Mouse (Mus musculus) liver, embryonic 11.5 days (tissue): Measurements from ENCODE around the gene Cox4i2. TPM values are rescaled to one million over a fixed set of nuclear protein-coding genes. Genes with fewer than 3 reads are reported as not detected.

ENCODE experiments used
- ATAC-seq: fragments of 200-750 bp; cut with Nextera tagmentation; replicated peaks from 2 replicates; pipeline ENCODE4 v1.8.0; 2017; ENCODE audit warnings: moderate number of reproducible peaks, mild to moderate bottlenecking, moderate TSS enrichment, moderate library complexity; ENCODE audit not compliant: low FRiP score
- DNase-seq: peaks from one replicate; pipeline ENCODE4 v3.0.0-alpha.2; 2017; ENCODE audit warnings: low spot score
- H3K27ac ChIP-seq: fragments of 300-500 bp; sonication (generic); 2 replicates; pipeline ENCODE4 v1.5.1; 2014; ENCODE audit warnings: mild to moderate bottlenecking, low read depth, low read length, control low read depth
- H3K27me3 ChIP-seq: fragments of 300-500 bp; sonication (generic); replicated peaks from 2 replicates; pipeline ENCODE4 v1.6.1; 2014; ENCODE audit warnings: low read length, mixed read lengths; ENCODE audit not compliant: control insufficient read depth, insufficient read depth
- H3K36me3 ChIP-seq: fragments of 300-500 bp; sonication (generic); 2 replicates; pipeline ENCODE4 v1.6.1; 2014; ENCODE audit warnings: mild to moderate bottlenecking, low read length, moderate library complexity, mixed read lengths; ENCODE audit not compliant: control insufficient read depth, insufficient read depth
- H3K4me1 ChIP-seq: fragments of 300-500 bp; sonication (generic); replicated peaks from 2 replicates; pipeline ENCODE4 v1.6.1; 2014; ENCODE audit warnings: low read length, mixed read lengths; ENCODE audit not compliant: control insufficient read depth, insufficient read depth
- H3K4me2 ChIP-seq: fragments of 300-500 bp; sonication (generic); 2 replicates; pipeline ENCODE4 v1.6.1; 2014; ENCODE audit warnings: mild to moderate bottlenecking, control low read depth, moderate library complexity
- H3K4me3 ChIP-seq: fragments of 300-500 bp; sonication (generic); 2 replicates; pipeline ENCODE4 v1.5.1; 2014; ENCODE audit warnings: low read depth, low read length, control low read depth
- H3K9ac ChIP-seq: fragments of 300-500 bp; sonication (generic); 2 replicates; pipeline ENCODE4 v1.6.1; 2014; ENCODE audit warnings: low read depth, low read length, control low read depth
- H3K9me3 ChIP-seq: fragments of 300-500 bp; sonication (generic); 2 replicates; pipeline ENCODE4 v1.6.1; 2016; ENCODE audit warnings: low read length, inconsistent platforms, mixed read lengths; ENCODE audit not compliant: control insufficient read depth
- WGBS: fragments of 180-500 bp; shearing (Covaris S2); extraction: QIAGEN DNeasy Blood & Tissue Kit; methylation state at CpG from one replicate; pipeline ENCODE4 v1.1.7; 2014; 5-methylcytosine and 5-hydroxymethylcytosine counted together
- polyA plus RNA-seq: library from polyadenylated mRNA; unstranded; fragments of >200 nt; fragmentation: Nextera tagmentation; extraction: Ambion mirVana; gene quantifications from 2 replicates; pipeline ENCODE4 v1.2.1, GENCODE M21; 2014

The Cox4i2 gene
- polyA plus RNA-seq, 1 experiment from 2014 or later: 8.5 TPM

DNA sequence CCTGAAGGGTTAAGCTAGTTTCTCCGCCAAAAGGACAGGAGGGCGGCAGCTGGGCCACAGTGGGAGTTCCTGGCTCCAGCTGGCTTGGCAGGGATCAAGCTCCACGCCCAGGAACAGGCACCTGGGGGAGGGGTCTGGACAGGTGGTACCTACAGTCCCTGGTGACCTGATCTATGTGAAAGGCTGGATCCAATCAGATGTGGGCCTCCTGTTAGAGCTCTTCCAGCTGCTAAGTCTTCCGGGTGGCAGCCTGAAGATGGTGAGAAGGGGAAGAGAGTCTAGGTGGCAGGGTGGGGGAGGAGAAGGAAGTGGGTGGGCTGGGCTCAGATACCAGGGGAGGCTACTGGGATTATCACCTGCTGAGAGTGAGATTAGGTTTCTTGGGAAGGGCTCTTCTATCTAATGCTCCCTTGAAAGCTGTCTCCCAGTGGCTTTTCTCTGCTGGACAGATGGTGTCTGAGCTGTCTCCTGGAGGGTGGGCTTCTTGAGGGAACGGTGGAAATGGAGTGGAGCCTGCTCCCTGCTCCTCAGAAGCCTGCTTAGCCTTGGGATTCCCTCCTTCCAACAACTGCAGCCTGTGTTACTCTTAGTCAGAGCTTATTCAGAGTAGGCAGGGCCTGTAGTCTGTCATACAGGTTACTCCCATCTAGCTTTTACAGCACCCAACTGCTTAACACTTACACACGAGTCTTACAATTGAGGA lies 50.6 kb downstream of the Cox4i2 start:
- Histone ChIP-seq H3K27me3 (no peaks in the 10 kb centered on the region), H3K27ac (peak overlapping the region; percentile 59), H3K4me3 (no peak overlapping the region), H3K9ac (peak overlapping the region; percentile 28; the same call in 1 of the 2 replicates), H3K36me3 (no peaks in the 10 kb centered on the region), H3K4me1 (peaks cover 58% of the 10 kb centered on the region), H3K9me3 (no peaks in the 10 kb centered on the region), H3K4me2 (peak overlapping the region; percentile 38)
- no peak for DNase-seq
- WGBS: 10% methylated on average over 6 of the region's 6 CpGs
- peak; percentile 53 for ATAC-seq

DNA sequence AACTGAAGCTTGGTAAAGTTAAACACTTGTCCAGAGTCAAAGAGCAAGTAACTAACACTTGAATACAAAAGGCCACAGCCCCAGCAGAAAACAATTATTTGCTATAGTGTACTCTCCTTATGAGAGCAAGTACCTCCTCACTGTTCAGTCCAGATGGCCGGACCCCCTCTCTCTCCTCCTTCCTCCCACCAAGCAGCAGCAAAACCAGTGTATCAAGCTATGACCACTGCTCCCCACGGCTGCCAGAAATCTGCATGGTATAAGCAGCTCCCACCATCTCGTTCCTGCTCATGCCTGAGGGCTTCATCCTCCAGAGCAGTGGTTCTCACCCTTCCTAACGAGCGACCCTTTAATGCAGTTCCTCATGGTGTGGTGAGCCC lies 51.1 kb downstream of the Cox4i2 start:
- Histone ChIP-seq H3K4me2 (no peak overlapping the region), H3K9ac (0 out of 2 replicates have a peak overlapping the region, but pooled peaks have one; percentile 2), H3K4me1 (peaks cover 60% of the 10 kb centered on the region), H3K4me3 (no peak overlapping the region), H3K27ac (peak overlapping the region; percentile 59), H3K36me3 (no peaks in the 10 kb centered on the region), H3K9me3 (no peaks in the 10 kb centered on the region), H3K27me3 (no peaks in the 10 kb centered on the region)
- no peak for DNase-seq
- 57% methylated on average over 5 of the region's 5 CpGs for WGBS
- no peak for ATAC-seq

DNA sequence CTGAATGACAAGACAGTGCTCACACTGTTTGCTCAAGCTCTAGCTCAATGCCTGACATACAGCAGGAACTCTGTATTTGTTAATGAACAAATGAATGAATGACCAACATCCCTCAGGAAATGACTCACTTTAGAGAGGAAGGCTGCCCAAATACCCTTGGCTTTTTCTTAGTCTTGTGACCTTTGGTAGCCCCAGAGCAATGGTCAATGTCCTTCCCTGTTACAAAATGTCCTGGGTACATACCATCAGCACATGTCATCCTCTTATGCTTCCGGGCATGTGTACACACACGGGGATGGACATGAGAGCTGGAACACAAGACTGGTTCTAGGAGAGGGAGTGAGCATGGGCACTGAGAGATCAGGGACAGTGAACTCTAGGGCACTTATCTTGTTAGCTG lies 52.1 kb downstream of the Cox4i2 start:
- ATAC-seq (no peak), DNase-seq (no peak)
- no peaks in the 10 kb centered on the region for H3K9me3 ChIP-seq
- no peaks in the 10 kb centered on the region for H3K36me3 ChIP-seq
- no peak overlapping the region for H3K9ac ChIP-seq
- WGBS: 58% methylated on average over 2 of the region's 2 CpGs
- H3K4me3 ChIP-seq: no peak overlapping the region
- no peak overlapping the region for H3K4me2 ChIP-seq
- peak overlapping the region; percentile 30; the same call in 1 of the 2 replicates for H3K27ac ChIP-seq
- no peaks in the 10 kb centered on the region for H3K27me3 ChIP-seq
- peaks cover 65% of the 10 kb centered on the region for H3K4me1 ChIP-seq

GRCm38 (mm10) chr2:152808178-152808577 lies 54.2 kb downstream of the Cox4i2 start:
- Histone ChIP-seq H3K9me3 (no peaks in the 10 kb centered on the region), H3K4me3 (no peak overlapping the region), H3K9ac (no peak overlapping the region), H3K4me1 (peaks cover 79% of the 10 kb centered on the region), H3K4me2 (no peak overlapping the region), H3K27me3 (no peaks in the 10 kb centered on the region), H3K36me3 (no peaks in the 10 kb centered on the region), H3K27ac (peak overlapping the region; percentile 16; the same call in 1 of the 2 replicates)
- ATAC-seq: no peak
- WGBS: 62% methylated on average over 3 of the region's 3 CpGs
- DNase-seq: no peak

DNA sequence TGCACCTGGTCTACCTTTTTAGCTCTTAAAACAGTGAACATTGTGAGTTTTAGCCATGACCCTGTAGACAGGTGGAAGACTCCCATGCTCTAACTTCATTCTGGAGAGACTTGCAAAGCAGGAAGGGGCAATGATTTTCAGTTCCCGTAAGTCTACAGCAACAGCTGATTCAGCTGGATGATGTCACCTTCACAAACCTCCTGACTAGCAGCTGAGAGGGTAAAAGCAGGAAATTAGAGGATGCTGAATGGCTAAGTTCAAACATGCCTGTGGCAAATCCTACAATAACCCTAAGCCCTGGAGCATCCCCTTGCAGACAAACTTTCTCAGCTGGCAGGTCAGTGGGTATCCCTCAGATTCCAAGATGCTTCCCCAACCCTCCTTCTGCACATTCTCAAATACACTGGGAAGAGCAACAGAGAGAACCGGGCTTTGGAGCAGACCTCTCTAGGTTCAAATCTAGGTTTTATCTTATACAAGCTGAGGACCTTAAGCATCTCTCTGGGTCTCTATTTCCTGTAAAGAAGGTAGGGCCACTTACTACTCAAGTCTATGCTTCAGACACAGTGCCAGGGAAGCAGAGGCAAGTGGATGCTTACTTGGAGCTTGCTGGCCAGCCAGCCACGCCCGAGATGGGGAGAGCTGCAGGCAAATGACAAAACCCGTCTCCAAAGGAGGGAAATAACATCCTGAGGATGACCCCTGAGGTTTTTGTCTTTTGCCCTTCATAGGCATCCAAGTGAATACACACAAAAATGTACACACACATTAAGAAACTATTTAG lies 56.4 kb downstream of the Cox4i2 start:
- H3K4me3 ChIP-seq: no peak overlapping the region
- peak overlapping the region; percentile 52 for H3K4me2 ChIP-seq

DNA sequence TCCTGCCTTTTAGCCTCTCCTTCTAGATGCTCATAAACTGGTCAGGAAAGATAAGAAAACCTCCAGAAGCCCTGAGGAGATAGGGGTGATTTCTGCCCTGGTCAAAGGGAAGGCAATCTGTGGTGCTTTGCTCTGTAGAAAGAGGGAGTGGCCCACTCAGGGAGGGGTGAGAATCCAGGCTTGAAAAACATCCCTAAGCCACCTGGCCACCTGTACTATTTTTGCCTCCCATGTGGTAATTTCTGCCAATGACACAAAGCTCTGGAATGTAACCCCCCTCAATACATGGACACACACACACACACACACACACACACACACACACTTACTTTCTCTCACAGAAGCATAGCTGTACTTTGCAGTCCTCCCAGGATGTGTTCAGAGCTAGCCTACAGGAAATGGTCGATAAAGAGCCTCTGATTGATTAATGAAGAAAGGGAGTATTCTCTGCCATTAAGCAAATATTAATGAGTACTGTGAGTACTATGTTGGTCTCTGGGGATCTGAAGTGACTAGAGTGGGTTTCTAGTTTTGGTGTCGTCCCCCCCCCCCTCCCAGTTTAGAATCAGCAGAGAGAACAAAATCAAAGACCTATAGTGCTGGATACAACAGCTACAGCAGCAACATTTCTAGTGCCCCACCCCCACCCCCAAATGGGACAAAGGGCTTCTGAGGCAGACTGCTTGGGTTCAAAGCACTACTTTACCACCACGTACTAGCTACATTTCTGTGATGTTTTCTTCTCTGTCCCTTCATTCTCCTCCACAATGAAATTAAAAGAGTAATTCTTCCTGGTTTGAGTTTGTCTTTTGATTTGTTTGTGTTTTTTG lies 57.6 kb downstream of the Cox4i2 start:
- peak overlapping the region; percentile 54; the same call in 1 of the 2 replicates for H3K27ac ChIP-seq
- H3K36me3 ChIP-seq: no peaks in the 10 kb centered on the region
- H3K27me3 ChIP-seq: no peaks in the 10 kb centered on the region
- H3K9me3 ChIP-seq: no peaks in the 10 kb centered on the region
- no peak overlapping the region for H3K4me3 ChIP-seq
- WGBS: 47% methylated on average over 3 of the region's 3 CpGs
- no peak for DNase-seq
- H3K9ac ChIP-seq: 0 out of 2 replicates have a peak overlapping the region, but pooled peaks have one; percentile 26
- H3K4me2 ChIP-seq: peak overlapping the region; percentile 52
- peak; percentile 81 for ATAC-seq
- H3K4me1 ChIP-seq: peaks cover 82% of the 10 kb centered on the region

More for the DNA sequence above, 56.4 kb downstream of the Cox4i2 start:
- Histone ChIP-seq H3K36me3 (no peaks in the 10 kb centered on the region), H3K27ac (peak overlapping the region; percentile 54), H3K9me3 (no peaks in the 10 kb centered on the region), H3K9ac (peak overlapping the region; percentile 22; the same call in 1 of the 2 replicates), H3K27me3 (no peaks in the 10 kb centered on the region), H3K4me1 (peaks cover 82% of the 10 kb centered on the region)
- DNase-seq: no peak
- 65% methylated on average over 5 of the region's 5 CpGs for WGBS
- ATAC-seq: no peak

- Histone ChIP-seq H3K36me3 (no peaks in the 10 kb centered on the region), H3K27me3 (no peaks in the 10 kb centered on the region), H3K4me2 (no peak overlapping the region), H3K27ac (peak overlapping the region; percentile 98), H3K9ac (peak overlapping the region; percentile 37; the same call in 1 of the 2 replicates), H3K4me1 (peaks cover 91% of the 10 kb centered on the region), H3K4me3 (no peak overlapping the region), H3K9me3 (no peaks in the 10 kb centered on the region)
- WGBS: 93% methylated on average over 1 of the region's 1 CpGs
- ATAC-seq: no peak
- DNase-seq: no peak
Observed at GRCm38 (mm10) chr2:152813232-152813631, 59.3 kb downstream of the Cox4i2 start.

DNA sequence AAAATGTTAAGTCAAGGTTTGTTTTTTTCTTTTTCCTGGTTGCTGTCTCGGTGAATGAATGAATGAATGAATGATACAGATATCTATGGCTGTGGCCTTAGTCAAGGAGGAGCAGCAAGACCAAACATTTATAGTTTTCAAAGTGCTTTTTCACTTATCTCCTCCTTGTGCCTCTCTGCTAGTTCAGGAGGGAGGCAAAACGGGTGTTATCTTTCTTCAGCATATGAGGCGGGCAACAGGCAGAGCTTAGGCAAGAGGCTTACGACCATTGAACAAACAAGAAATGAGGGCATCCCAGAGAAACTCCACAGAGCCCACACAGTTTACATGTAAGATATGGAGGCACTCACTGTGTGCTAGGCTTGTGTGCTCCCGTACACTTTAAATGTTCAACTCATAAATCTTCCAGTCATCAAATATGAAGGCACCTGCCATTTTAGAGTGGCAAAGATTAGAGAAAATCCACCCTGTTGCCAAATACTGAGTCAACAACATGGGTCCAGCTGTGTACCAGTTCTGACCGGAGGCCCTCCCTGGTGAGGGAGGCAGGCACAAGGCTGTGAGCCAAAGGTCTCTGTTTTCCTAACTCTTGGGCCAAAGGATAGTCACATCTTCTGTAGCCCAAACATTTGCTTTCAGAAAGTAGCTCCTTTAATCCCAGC lies 60.4 kb downstream of the Cox4i2 start:
- no peak for DNase-seq
- Histone ChIP-seq H3K9ac (peak overlapping the region; percentile 21; the same call in 1 of the 2 replicates), H3K27ac (peak overlapping the region; percentile 98), H3K27me3 (no peaks in the 10 kb centered on the region), H3K4me2 (peak overlapping the region; percentile 43), H3K36me3 (no peaks in the 10 kb centered on the region; the same call in 1 of the 2 replicates), H3K4me3 (no peak overlapping the region), H3K4me1 (peaks cover 82% of the 10 kb centered on the region), H3K9me3 (no peaks in the 10 kb centered on the region)
- WGBS: 35% methylated on average over 6 of the region's 6 CpGs
- peak; percentile 84 for ATAC-seq
